Mouse (Mus musculus) cerebellum, adult 11-12 months (tissue): ENCODE measurements at regions not wholly inside any gene's neighbourhood (a gene's known extent, or its start where the extent isn't known, plus 50 kb on each side); places are given as distances from the start of the nearest gene placed in this dataset.
A peak's percentile ranks its signal among the peaks of the same experiment; 100 is the strongest.

Experiments used
- DNase-seq: peaks from one replicate; pipeline ENCODE4 v3.0.0; 2022

- DNase-seq = no peak
These were observed 287.5 kb upstream of the Plxna2 start for GRCm38 (mm10) chr1:194330471-194330870.

- DNase-seq = no peak
These were observed 297.5 kb upstream of the Plxna2 start for GRCm38 (mm10) chr1:194320320-194321036.

- DNase-seq = no peak
These were observed 299.7 kb upstream of the Plxna2 start for GRCm38 (mm10) chr1:194318351-194318750.

GRCm38 (mm10) chr1:194315593-194315992 lies 302.4 kb upstream of the Plxna2 start:
- DNase-seq = no peak

- DNase-seq = peak; percentile 38
These were observed 307.6 kb upstream of the Plxna2 start for GRCm38 (mm10) chr1:194310373-194310772.

- no peak for DNase-seq
These were observed 309.4 kb upstream of the Plxna2 start for GRCm38 (mm10) chr1:194308648-194309047.

GRCm38 (mm10) chr1:194303951-194304350 lies 314.1 kb upstream of the Plxna2 start:
- no peak for DNase-seq

GRCm38 (mm10) chr1:194302775-194303174 lies 315.2 kb upstream of the Plxna2 start:
- DNase-seq = no peak

- DNase-seq = no peak
These were observed 336.1 kb upstream of the Plxna2 start for GRCm38 (mm10) chr1:194281941-194282340.

GRCm38 (mm10) chr1:194268028-194268427 lies 350.0 kb upstream of the Plxna2 start:
- no peak for DNase-seq

- no peak for DNase-seq
These were observed 355.6 kb upstream of the Plxna2 start for GRCm38 (mm10) chr1:194262374-194262773.

- DNase-seq = no peak
These were observed 358.1 kb upstream of the Plxna2 start for GRCm38 (mm10) chr1:194259957-194260356.

- no peak for DNase-seq
These were observed 373.1 kb upstream of the Plxna2 start for GRCm38 (mm10) chr1:194244776-194245366.

GRCm38 (mm10) chr1:194241111-194241510 lies 376.9 kb upstream of the Plxna2 start:
- DNase-seq = no peak

GRCm38 (mm10) chr1:194231206-194231605 lies 386.8 kb upstream of the Plxna2 start:
- DNase-seq = no peak

- DNase-seq = no peak
These were observed 391.4 kb upstream of the Plxna2 start for GRCm38 (mm10) chr1:194226550-194227160.

GRCm38 (mm10) chr1:194225786-194226185 lies 392.2 kb upstream of the Plxna2 start:
- DNase-seq = no peak

GRCm38 (mm10) chr1:194224046-194224445 lies 394.0 kb upstream of the Plxna2 start:
- DNase-seq = no peak

- DNase-seq = no peak
These were observed 394.4 kb upstream of the Plxna2 start for GRCm38 (mm10) chr1:194223610-194224009.

GRCm38 (mm10) chr1:194223015-194223414 lies 395.0 kb upstream of the Plxna2 start:
- DNase-seq = peak; percentile 11

GRCm38 (mm10) chr1:194208034-194209000 lies 409.7 kb upstream of the Plxna2 start:
- no peak for DNase-seq

- DNase-seq = no peak
These were observed 420.5 kb upstream of the Plxna2 start for GRCm38 (mm10) chr1:194197516-194197915.

- DNase-seq = no peak
These were observed 435.7 kb upstream of the Plxna2 start for GRCm38 (mm10) chr1:194182293-194182692.
